Mouse (Mus musculus) neutrophil, adult 59 days (primary cell): ENCODE measurements around the gene Cop1. TPM values are rescaled to one million over a fixed set of nuclear protein-coding genes. Genes with fewer than 3 reads are reported as not detected.

Experiments
- total RNA-seq, 2 experiments: library from RNA; stranded (reverse); gene quantifications; 1 replicate in 1 of 2; 2 replicates in 1 of 2; pipeline ENCODE4 v1.2.4; 2023

The Cop1 gene
- 100 to 1,000 TPM; 251 to 253 TPM for total RNA-seq

GRCm38 (mm10) chr1:159231781-159232571, at the start of gene Cop1:
Gene Cop1 (plus strand): TSS chr1:159232320.

